Mouse (Mus musculus) limb, embryonic 12.5 days (tissue): ENCODE measurements around the gene Zfp467. TPM values are rescaled to one million over a fixed set of nuclear protein-coding genes. Genes with fewer than 3 reads are reported as not detected.

Experiments used
- ATAC-seq: fragments of 200-750 bp; cut with Nextera tagmentation; 2 replicates; pipeline ENCODE4 v1.8.0; 2017; ENCODE audit warnings: low read depth, moderate TSS enrichment; ENCODE audit not compliant: insufficient number of reproducible peaks, insufficient read depth, low FRiP score, low TSS enrichment
- H3K27ac ChIP-seq: fragments of 300-500 bp; sonication (generic); 2 replicates; pipeline ENCODE4 v1.5.1; 2016; ENCODE audit warnings: mild to moderate bottlenecking, moderate library complexity
- H3K27me3 ChIP-seq: fragments of 300-500 bp; sonication (generic); 2 replicates; pipeline ENCODE4 v1.6.1; 2016; ENCODE audit warnings: mild to moderate bottlenecking, moderate library complexity
- H3K36me3 ChIP-seq: fragments of 300-500 bp; sonication (generic); 2 replicates; pipeline ENCODE4 v1.6.1; 2016; ENCODE audit warnings: mild to moderate bottlenecking, moderate library complexity
- H3K4me1 ChIP-seq: fragments of 300-500 bp; sonication (generic); replicated peaks from 2 replicates; pipeline ENCODE4 v1.6.1; 2016
- H3K4me2 ChIP-seq: fragments of 300-500 bp; sonication (generic); 2 replicates; pipeline ENCODE4 v1.6.1; 2016; ENCODE audit warnings: mild to moderate bottlenecking, moderate library complexity
- H3K4me3 ChIP-seq: fragments of 300-500 bp; sonication (generic); replicated peaks from 2 replicates; pipeline ENCODE4 v1.5.1; 2016; ENCODE audit warnings: mild to moderate bottlenecking
- H3K9ac ChIP-seq: fragments of 300-500 bp; sonication (generic); replicated peaks from 2 replicates; pipeline ENCODE4 v1.6.1; 2016; ENCODE audit warnings: mild to moderate bottlenecking, moderate library complexity
- H3K9me3 ChIP-seq: fragments of 300-500 bp; sonication (generic); 2 replicates; pipeline ENCODE4 v1.6.1; 2016; ENCODE audit warnings: mild to moderate bottlenecking, moderate library complexity
- WGBS: fragments of 180-500 bp; shearing (Covaris S2); methylation state at CpG from one replicate; pipeline ENCODE4 v1.1.7; 2016; 5-methylcytosine and 5-hydroxymethylcytosine counted together
- polyA plus RNA-seq: library from polyadenylated mRNA; unstranded; fragments of >200 nt; fragmentation: Nextera tagmentation; extraction: Ambion mirVana; gene quantifications from 2 replicates; pipeline ENCODE4 v1.2.1, GENCODE M21; 2016

Zfp467 gene
- polyA plus RNA-seq, 1 experiment from 2014 or later: 23.5 TPM

DNA sequence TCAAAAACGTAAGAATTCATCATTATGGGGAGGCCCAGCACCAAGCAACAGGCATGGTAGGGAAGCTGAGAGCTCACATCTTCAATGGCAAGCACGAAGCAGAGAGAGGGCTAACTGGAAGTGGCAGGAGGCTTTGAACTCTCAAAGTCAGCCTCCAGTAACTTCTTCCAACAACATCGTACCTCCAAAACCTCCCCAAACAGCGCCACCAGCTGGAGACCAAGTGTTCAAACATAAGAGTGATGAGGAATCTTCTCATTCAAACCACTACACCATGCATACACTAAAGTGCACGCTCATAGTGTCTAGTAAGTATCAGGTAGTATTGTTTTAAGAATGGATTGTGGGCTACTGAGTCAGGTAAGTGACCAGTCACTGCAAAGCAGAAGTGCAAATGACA is 21.6 kb downstream of the Zfp467 start:
- Histone ChIP-seq H3K27me3 (no peaks in the 10 kb centered on the region), H3K4me3 (no peak overlapping the region), H3K27ac (no peak overlapping the region), H3K36me3 (no peaks in the 10 kb centered on the region; the same call in 1 of the 2 replicates), H3K9me3 (no peaks in the 10 kb centered on the region), H3K4me2 (no peak overlapping the region), H3K9ac (no peak overlapping the region), H3K4me1 (peaks cover 19% of the 10 kb centered on the region)
- 74% methylated on average over 5 of the region's 5 CpGs for WGBS
- ATAC-seq: no peak

DNA sequence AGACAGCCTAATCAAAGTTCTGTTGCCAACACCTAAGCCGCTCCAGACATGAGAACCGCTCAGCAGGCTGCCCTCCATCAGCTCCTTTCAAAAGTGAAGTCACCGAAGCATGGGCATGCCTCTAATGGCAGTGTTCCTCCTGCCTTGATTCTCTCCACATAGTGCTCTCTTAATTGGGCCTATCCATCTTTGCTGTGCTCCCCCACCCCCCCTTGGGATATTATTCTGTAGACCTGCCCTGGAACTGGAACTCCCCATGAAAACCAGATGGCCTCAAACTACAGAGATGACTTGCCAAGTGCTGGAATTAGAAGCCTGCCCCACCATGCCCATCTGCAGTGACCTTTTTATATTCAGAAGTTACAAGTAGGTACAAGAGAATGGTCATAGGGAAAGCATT is 22.3 kb downstream of the Zfp467 start:
- peaks cover 6% of the 10 kb centered on the region for H3K36me3 ChIP-seq
- ATAC-seq: no peak
- no peak overlapping the region for H3K9ac ChIP-seq
- H3K27ac ChIP-seq: no peak overlapping the region
- H3K9me3 ChIP-seq: no peaks in the 10 kb centered on the region
- H3K4me2 ChIP-seq: no peak overlapping the region
- WGBS: 53% methylated on average over 3 of the region's 3 CpGs
- no peaks in the 10 kb centered on the region for H3K27me3 ChIP-seq
- peaks cover 19% of the 10 kb centered on the region for H3K4me1 ChIP-seq
- no peak overlapping the region for H3K4me3 ChIP-seq

DNA sequence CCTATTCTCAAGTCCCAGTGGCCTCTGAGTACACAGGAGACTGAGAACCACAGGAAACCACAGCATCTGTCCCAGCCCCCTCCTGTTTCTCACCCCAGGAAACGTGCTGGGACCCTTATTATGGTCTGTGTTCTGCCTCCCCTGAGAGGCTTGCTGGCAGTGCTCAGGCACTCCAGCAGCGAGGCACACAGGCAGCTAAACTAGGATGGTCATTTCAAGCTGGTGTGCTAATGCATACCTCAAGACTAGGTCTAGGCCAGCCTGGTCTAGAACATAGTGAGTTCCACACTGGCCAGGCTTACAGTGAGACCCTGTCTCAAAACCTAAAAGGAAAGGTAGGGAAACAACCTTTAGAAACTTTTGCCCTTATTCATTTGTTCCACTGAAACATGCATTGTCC is 25.0 kb downstream of the Zfp467 start:
- ATAC-seq: no peak
- H3K36me3 ChIP-seq: peaks cover 33% of the 10 kb centered on the region
- H3K27me3 ChIP-seq: no peaks in the 10 kb centered on the region
- no peaks in the 10 kb centered on the region for H3K9me3 ChIP-seq
- H3K4me2 ChIP-seq: no peak overlapping the region
- no peak overlapping the region for H3K27ac ChIP-seq
- H3K4me3 ChIP-seq: no peak overlapping the region
- no peak overlapping the region for H3K9ac ChIP-seq
- H3K4me1 ChIP-seq: peaks cover 19% of the 10 kb centered on the region
- 15% methylated on average over 2 of the region's 2 CpGs for whole genome bisulfite sequencing

DNA sequence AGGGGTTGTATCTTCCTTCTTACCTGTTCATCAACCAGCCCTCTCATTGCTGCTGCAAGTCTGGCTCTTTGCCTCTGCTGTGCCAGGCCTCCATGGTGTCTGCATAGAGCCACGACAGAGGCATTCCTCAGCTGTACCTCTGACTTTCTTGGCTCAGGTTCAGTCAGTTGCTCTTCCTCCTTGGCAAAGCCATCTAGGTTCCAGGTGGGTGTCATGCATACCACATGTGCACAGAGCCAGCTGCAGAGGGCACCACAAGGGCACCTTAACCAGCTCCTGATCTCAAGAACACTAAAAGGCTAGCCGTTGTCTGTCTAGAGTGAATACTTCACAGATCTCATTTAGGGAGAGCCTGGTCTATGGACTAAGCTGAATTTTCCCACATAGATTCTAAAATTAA is 29.1 kb downstream of the Zfp467 start:
- ATAC-seq: no peak
- Histone ChIP-seq H3K36me3 (peaks cover 74% of the 10 kb centered on the region), H3K4me2 (no peak overlapping the region), H3K4me1 (peaks cover 9% of the 10 kb centered on the region), H3K27ac (no peak overlapping the region), H3K9ac (no peak overlapping the region), H3K4me3 (no peak overlapping the region), H3K9me3 (no peaks in the 10 kb centered on the region), H3K27me3 (no peaks in the 10 kb centered on the region)
- 82% methylated on average over 2 of the region's 2 CpGs for WGBS

DNA sequence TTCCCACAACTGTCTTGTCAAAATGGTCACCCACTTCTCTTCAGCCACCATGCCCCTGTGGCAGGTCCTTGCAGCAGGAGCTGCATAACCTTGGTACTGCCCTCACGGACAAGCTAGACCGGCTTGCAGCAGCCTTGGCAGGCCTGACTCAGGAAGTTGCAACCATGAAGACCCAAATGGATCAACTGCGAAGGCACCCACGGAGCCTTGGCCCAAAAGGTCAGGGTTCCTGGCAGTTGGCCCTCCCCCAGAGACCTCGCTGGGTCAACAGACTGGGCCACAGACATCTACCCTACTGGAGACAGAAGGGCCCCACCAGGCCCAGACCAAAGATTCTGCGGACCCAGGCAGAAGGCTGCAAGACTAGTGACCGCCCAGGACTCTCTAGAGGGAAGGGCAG is 30.0 kb downstream of the Zfp467 start:
- H3K4me1 ChIP-seq: peaks cover 3% of the 10 kb centered on the region
- no peak overlapping the region for H3K27ac ChIP-seq
- ATAC-seq: no peak
- no peaks in the 10 kb centered on the region for H3K9me3 ChIP-seq
- WGBS: 93% methylated on average over 7 of the region's 7 CpGs
- H3K36me3 ChIP-seq: peaks cover 83% of the 10 kb centered on the region
- no peaks in the 10 kb centered on the region for H3K27me3 ChIP-seq
- no peak overlapping the region for H3K4me2 ChIP-seq
- H3K4me3 ChIP-seq: no peak overlapping the region
- no peak overlapping the region for H3K9ac ChIP-seq

DNA sequence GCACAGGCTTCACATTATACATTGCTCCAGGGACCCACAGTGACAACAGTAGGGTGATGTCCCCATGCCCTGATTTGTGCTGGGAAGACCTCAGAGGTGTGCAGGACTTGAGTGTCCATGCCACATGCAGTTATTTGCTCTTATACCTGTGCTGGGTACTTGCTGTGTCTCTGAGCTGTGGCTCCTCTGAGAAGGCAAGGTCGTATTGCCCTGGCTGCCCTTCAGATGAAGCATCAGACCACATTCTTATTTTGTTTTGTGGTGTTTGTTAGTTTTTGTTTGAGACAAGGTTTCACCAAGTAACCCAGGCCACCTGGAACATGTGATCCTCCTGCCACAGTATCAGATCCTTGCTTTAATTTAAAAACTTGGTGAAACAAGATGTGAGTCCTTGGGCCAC is 30.7 kb downstream of the Zfp467 start:
- Histone ChIP-seq H3K4me1 (no peaks in the 10 kb centered on the region), H3K27me3 (no peaks in the 10 kb centered on the region), H3K36me3 (peaks cover 90% of the 10 kb centered on the region), H3K4me3 (no peak overlapping the region), H3K27ac (no peak overlapping the region), H3K4me2 (no peak overlapping the region), H3K9me3 (no peaks in the 10 kb centered on the region), H3K9ac (no peak overlapping the region)
- 84% methylated on average over 1 of the region's 1 CpGs for WGBS
- ATAC-seq: no peak

DNA sequence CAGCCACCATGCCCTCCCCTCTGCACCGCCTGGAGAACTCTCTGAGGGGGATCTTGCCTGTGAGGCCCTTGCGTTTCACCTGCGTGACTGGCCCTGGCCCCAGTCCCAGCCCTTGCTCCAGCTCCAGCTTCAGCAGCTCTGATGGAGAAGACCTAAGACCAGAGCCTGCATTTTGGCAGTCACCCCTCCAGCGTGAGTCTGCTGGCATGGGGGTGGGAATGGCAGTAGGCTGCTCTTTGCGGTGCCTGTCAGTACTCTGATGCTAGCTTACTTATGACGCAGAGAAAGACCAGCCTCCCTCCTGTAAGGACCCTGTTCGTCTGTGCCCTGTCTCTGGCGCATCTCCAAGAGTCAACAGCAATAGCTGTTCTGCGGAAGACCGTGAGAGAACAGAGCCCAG is 32.5 kb downstream of the Zfp467 start:
- H3K4me2 ChIP-seq: no peak overlapping the region
- H3K9ac ChIP-seq: no peak overlapping the region
- no peak overlapping the region for H3K27ac ChIP-seq
- H3K9me3 ChIP-seq: no peaks in the 10 kb centered on the region
- no peak for ATAC-seq
- WGBS: 89% methylated on average over 10 of the region's 10 CpGs
- no peak overlapping the region for H3K4me3 ChIP-seq
- H3K4me1 ChIP-seq: no peaks in the 10 kb centered on the region
- H3K27me3 ChIP-seq: no peaks in the 10 kb centered on the region
- H3K36me3 ChIP-seq: peaks cover 100% of the 10 kb centered on the region

DNA sequence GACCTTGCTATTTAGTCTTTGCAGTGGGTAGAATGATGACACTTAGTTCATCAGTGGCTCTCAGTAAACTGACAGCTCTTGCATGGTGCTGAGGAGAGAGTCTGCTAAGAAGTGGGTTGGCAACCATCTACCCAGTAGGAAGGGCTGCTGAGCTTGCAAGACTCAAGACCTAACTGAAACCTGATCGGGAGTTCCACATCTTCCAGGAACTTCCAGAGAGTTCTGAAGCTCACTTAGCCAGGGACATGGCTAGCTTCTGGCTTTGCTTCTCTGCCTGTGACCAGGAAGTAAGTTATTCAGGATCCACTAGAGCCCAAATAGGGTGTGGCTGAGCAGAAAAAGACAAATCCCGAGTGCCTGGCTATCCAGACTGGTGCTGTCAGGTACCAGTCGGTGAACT is 33.0 kb downstream of the Zfp467 start:
- H3K27ac ChIP-seq: no peak overlapping the region
- no peak overlapping the region for H3K4me3 ChIP-seq
- no peak overlapping the region for H3K9ac ChIP-seq
- ATAC-seq: no peak
- WGBS: 85% methylated on average over 3 of the region's 3 CpGs
- H3K4me2 ChIP-seq: no peak overlapping the region
- no peaks in the 10 kb centered on the region for H3K9me3 ChIP-seq
- no peaks in the 10 kb centered on the region for H3K4me1 ChIP-seq
- peaks cover 100% of the 10 kb centered on the region for H3K36me3 ChIP-seq
- no peaks in the 10 kb centered on the region for H3K27me3 ChIP-seq

DNA sequence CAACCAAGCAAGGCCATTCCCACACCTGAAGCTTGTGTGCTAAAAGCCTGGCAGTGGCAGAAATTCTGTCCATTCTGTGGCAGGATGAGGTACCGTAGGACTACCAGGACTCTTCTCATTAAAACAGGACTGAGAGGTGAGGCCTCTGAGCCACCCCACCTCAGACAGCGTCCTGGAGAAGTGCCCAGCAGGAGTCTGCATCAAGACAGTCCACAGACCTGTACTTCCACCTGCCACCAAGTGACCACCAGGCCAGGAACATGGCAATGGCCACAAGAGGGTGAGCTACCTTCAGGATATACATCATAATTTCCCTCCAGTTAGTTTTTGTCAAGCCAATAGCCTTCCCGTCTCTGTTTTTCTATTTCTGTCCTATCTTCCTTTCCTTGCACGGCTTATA is 33.5 kb downstream of the Zfp467 start:
- no peaks in the 10 kb centered on the region for H3K4me1 ChIP-seq
- H3K36me3 ChIP-seq: peaks cover 100% of the 10 kb centered on the region
- WGBS: 89% methylated on average over 4 of the region's 4 CpGs
- no peak for ATAC-seq
- no peaks in the 10 kb centered on the region for H3K9me3 ChIP-seq
- H3K4me3 ChIP-seq: no peak overlapping the region
- H3K4me2 ChIP-seq: no peak overlapping the region
- H3K9ac ChIP-seq: no peak overlapping the region
- no peaks in the 10 kb centered on the region for H3K27me3 ChIP-seq
- no peak overlapping the region for H3K27ac ChIP-seq

DNA sequence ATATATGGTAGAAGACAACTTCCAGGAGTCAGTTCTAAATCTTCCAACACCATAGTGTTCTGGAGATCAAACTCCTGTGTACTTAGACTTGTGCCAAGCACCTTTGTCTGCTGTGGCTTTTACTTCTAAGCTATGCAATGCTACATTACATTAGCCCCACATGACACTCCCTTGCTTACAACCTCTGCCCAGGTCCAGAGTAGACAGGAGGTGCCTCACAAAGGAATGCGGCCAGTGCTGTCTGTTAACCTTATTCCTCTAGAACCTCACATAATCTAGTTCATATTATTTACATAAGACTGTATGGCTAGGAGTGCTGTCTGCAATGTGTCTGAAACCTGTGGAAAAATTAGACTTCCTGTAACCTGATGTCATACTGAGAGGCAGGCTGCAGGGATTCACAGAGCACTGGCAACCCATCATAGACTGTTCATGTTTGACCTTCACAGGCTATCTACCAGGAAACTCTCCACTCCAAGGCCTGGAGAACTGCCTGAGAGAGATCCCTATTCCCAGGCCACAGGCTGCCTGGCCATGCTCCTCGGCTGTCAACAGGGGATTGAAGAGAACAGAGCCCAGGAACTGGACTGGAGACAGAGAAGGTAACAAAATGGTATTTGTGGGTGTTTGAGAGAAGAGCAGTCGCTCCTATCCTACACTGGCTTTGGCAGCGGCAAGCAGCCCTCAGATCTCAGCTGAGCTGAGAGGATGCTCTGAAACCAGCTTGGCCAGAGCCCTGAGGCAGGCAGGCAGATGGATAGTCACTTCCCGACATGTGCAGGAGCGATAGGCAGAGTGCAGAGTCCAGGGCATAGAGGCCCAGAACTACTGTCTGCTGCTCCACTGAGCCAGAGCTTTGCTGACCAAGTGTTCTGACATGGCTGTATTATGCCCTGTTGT is 34.2 kb downstream of the Zfp467 start:
- Histone ChIP-seq H3K36me3 (peaks cover 100% of the 10 kb centered on the region), H3K4me3 (no peak overlapping the region), H3K4me1 (no peaks in the 10 kb centered on the region), H3K9me3 (no peaks in the 10 kb centered on the region), H3K27me3 (no peaks in the 10 kb centered on the region), H3K27ac (no peak overlapping the region), H3K9ac (no peak overlapping the region), H3K4me2 (no peak overlapping the region)
- WGBS: 91% methylated on average over 6 of the region's 6 CpGs
- no peak for ATAC-seq

DNA sequence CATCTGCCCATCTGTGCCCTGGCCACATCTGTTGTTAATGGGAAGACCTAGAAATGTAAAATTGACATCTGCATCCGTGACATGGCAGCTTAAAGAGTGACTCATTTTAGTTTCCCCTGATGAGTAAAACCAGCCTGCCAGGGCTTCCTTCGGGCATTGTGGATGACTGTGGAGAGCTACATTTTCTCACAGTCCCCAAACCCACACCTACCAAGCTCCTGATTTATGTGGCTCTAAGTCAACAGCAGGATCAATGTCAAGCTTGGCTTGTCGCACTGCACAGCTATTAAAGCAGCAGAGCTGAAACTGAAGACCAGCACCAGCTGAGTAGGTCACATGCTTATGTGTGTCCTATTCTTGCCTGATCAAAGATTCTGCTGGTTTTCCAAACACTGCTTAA is 35.1 kb downstream of the Zfp467 start:
- H3K9ac ChIP-seq: no peak overlapping the region
- peaks cover 100% of the 10 kb centered on the region for H3K36me3 ChIP-seq
- no peak overlapping the region for H3K4me3 ChIP-seq
- no peak overlapping the region for H3K27ac ChIP-seq
- 79% methylated on average over 3 of the region's 3 CpGs for WGBS
- no peaks in the 10 kb centered on the region for H3K4me1 ChIP-seq
- H3K9me3 ChIP-seq: no peaks in the 10 kb centered on the region
- H3K27me3 ChIP-seq: no peaks in the 10 kb centered on the region
- ATAC-seq: no peak
- no peak overlapping the region for H3K4me2 ChIP-seq
